Mouse (Mus musculus): ENCODE data around the gene Pdzd2. TPM values are rescaled to one million over a fixed set of nuclear protein-coding genes. Genes with fewer than 3 reads are reported as not detected.

The Pdzd2 gene
- polyA plus RNA-seq, 1 experiment = 1.3 TPM

DNA sequence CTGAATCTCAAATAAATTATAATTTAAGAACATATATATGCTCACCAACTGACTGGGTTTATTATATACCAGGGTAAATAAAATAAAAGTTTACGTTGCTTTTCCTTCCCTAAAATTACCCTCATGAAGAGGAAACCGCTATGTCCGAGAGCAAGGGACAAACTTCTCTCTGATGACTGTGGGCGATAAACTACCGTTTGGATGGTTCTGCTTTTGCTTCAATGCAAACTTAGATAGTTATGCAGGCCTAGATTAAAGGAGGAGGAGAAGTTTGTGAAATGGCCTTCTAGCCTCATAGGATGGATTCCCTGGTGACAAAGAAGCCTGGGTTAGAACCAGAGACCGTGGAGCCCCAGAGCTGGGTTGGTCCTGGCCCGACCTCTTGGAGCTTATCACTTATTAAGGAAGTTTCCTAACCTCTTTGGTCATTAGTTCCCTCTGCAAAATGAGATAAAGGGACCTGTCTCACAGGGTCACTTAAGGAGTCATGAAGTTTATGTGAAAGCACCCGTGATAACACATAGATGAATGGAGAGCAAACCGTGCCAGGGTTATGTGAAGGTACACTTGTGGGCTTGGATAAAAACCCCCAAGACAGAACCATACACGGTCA lies 230.9 kb downstream of the Pdzd2 start:
- no peak for DNase-seq (ENCODE audit: low read depth, low spot score)
- 61% methylated on average over 10 of the region's 10 CpGs for WGBS

GRCm38 (mm10) chr15:12507523-12507922 lies 232.2 kb downstream of the Pdzd2 start:
- DNase-seq (ENCODE audit: low read depth, low spot score) = no peak
- 72% methylated on average over 4 of the region's 4 CpGs for WGBS

GRCm38 (mm10) chr15:12506514-12506913 lies 233.2 kb downstream of the Pdzd2 start:
- 86% methylated on average over 10 of the region's 10 CpGs for WGBS
- DNase-seq (ENCODE audit: low read depth, low spot score) = no peak

- 84% methylated on average over 4 of the region's 4 CpGs for WGBS
Observed at GRCm38 (mm10) chr15:12506085-12506484, 233.6 kb downstream of the Pdzd2 start.

GRCm38 (mm10) chr15:12505556-12505955 lies 234.2 kb downstream of the Pdzd2 start:
- DNase-seq (ENCODE audit: low read depth, low spot score) = no peak
- 87% methylated on average over 11 of the region's 11 CpGs for WGBS

More at GRCm38 (mm10) chr15:12506085-12506484, 233.6 kb downstream of the Pdzd2 start:
- no peak for DNase-seq (ENCODE audit: low read depth, low spot score)

GRCm38 (mm10) chr15:12503907-12504306 lies 235.8 kb downstream of the Pdzd2 start:
- 66% methylated on average over 9 of the region's 9 CpGs for WGBS
- no peak for DNase-seq (ENCODE audit: low read depth, low spot score)

DNA sequence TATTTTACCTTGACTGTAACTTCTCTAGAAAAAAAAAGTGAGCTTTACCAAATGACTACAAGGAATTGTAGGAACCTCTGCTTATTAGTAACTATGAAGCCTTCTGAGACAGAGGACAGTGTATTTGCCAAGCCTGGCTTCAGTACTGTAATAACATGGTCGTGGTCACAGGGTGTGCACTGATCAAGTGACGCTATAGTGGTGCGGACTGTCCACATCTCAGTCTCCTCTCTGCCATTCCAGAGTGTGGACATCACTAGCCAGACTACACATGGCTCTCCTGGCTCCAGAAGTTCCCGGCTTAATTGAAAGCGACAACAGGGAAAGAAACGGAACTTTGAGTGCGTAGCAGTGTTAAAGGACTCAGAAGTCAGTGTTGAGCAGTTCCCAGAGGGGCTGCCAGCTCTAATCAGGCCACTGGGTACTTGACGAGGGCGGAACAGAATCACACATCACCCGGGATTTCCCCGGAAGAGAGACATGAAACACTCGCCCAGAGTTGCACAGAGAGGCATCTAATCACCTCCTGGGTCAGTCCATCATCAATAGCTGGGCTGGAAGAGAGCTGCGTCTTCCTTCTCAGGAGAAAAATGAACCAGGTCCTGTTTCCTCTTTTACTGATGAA lies 237.7 kb downstream of the Pdzd2 start:
- no peak for DNase-seq (ENCODE audit: low read depth, low spot score)
- WGBS = 66% methylated on average over 13 of the region's 13 CpGs

- DNase-seq (ENCODE audit: low read depth, low spot score) = no peak
- 71% methylated on average over 4 of the region's 4 CpGs for WGBS
Observed at GRCm38 (mm10) chr15:12500674-12501073, 239.1 kb downstream of the Pdzd2 start.

- DNase-seq (ENCODE audit: low read depth, low spot score) = no peak
Observed at GRCm38 (mm10) chr15:12494084-12494483, 245.6 kb downstream of the Pdzd2 start.

- WGBS = 27% methylated on average over 7 of the region's 7 CpGs
- no peak for DNase-seq (ENCODE audit: low read depth, low spot score)
Observed at GRCm38 (mm10) chr15:12493258-12493657, 246.5 kb downstream of the Pdzd2 start.

DNA sequence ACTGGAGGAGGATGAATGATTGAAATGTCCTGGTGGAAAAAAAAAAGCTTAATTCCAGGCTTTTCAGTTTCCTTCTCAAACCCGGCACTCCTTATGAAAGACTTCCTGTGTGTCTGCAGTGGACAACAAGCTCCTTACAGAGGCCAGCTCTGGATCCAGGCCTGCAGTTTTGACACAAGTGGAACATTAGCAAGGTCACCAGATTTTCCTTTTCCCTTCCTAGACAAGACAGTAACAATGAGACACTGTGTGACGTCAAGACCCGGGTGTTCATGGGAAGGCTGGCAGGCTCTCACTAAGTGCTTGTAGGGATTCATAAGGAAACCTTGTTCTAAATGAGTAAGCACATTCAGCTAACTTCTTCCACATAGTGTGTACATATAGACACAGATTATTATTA lies 248.8 kb downstream of the Pdzd2 start:
- no peak for DNase-seq (ENCODE audit: low read depth, low spot score)

DNA sequence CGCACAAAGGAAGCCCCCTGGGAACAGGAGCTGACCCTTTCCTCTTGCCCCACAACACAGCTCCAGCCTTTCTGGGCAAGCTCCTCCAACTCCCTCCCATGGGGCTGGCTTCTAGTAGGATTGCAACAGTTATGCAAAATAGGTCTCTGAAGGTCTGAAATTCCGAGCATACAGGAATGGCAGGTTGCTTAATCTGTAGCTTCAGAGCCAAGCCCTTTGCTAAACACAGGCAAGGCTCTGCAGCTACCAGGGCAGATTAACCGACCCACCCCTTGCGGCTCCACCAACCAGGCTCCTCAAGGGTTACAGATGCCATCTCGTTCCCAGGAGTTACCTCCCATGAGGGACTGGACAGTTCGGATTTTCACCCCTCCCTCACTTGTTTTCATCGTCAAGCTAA lies 249.2 kb downstream of the Pdzd2 start:
- 32% methylated on average over 7 of the region's 7 CpGs for WGBS
- no peak for DNase-seq (ENCODE audit: low read depth, low spot score)

More for the DNA sequence above, 248.8 kb downstream of the Pdzd2 start:
- 52% methylated on average over 3 of the region's 3 CpGs for WGBS

DNA sequence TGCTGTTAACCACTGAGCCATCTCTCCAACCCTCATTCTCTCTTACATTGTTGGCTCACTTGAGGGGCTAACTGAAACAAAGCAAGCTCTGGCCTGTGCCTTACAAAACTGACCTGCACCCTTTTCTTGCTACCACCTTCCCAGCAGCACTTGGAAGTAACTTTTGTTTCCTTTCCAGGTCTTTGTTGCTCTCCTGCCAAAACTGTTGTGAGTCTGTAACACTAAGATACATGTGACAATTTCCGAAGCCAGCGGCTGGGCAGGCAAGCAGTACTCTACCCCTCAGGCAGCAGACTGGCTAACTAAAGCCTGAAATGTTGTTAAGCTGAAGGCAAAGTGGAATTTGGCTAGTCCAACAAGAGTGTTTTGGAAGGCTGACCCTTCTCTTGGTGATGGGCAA lies 251.4 kb downstream of the Pdzd2 start:
- WGBS = 83% methylated on average over 2 of the region's 2 CpGs
- DNase-seq (ENCODE audit: low read depth, low spot score) = no peak

GRCm38 (mm10) chr15:12481261-12481660 lies 258.5 kb downstream of the Pdzd2 start:
- WGBS = 79% methylated on average over 5 of the region's 5 CpGs
- no peak for DNase-seq (ENCODE audit: low read depth, low spot score)

DNA sequence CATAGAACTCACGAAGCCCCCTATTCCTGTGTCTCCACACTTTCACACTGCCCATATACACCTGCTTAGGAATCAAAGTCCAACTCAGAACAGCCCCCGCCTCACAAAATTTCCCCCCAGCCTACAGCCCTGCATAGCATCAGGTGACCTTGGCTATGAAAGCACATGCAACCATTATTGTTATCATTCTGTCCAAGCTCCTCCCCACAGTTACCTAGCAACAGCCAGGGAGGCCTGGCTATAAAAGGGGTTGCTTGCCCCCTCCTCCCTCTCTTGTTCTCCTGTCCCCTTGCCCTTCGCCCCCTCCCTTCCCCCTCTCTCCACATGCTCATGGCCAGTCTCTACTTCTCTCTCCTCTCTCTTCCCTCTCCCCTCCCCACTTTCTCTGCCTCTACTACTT lies 259.4 kb downstream of the Pdzd2 start:
- WGBS = 82% methylated on average over 3 of the region's 3 CpGs

DNA sequence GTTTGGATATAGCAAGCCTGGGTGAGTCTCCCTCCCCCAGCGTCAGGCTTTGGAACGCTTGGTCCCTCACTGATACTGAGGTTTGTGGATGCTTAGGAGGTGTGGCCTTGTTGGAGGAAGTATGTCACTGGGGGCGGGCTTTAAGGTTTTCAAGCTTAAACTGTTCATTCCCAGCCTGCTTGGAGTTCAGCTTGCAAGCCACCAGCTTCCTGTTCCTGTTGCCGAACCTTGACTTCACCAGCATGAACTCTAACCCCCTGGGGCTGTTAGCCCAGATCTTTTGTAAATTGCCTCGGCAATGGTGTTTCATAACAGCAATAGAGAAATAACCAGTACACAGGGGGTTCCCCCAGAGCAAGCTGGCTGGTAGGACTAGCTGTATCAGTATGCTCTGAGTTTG lies 260.4 kb downstream of the Pdzd2 start:
- DNase-seq (ENCODE audit: low read depth, low spot score) = no peak
- 51% methylated on average over 5 of the region's 5 CpGs for WGBS

More for the DNA sequence above, 259.4 kb downstream of the Pdzd2 start:
- no peak for DNase-seq (ENCODE audit: low read depth, low spot score)

DNA sequence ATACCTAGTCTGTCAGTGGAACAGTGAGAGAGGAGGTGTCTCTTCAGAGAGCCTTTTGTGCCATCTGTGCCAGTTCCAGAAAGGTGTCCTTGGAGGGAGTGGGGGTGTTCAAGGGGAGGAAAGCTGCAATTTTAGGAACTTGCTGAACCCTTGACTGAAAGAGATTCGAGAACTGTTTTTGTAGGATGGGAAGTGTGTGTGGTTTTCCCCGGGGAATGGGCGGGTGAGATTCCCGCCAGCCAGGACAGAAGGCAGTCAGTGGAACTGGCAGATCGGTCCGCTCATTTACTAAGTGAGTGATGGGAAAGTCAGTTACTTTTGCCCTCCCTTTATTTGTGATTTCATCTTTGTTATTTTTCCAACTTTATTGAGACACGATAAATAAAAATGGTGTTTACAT lies 266.1 kb downstream of the Pdzd2 start:
- no peak for DNase-seq (ENCODE audit: low read depth, low spot score)
- WGBS = 76% methylated on average over 7 of the region's 7 CpGs

DNA sequence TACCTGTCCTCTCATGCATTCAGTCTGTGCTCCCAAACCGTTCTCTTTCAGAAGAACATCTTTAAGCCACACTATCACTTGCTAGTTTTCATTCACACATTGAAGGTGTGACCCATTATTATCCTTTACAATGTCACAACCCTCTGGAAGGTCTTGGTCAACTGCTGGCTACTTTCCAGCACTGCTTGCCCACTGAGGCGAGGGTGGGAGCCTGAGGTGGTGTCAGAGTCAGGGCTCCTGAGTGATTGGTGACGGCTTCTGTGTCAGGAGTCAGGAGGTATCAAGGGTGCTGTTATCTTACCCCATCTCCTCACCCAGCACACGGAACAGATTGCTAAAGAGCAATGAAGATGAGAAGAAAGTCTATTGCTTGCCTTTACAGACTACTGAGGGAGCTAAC lies 267.1 kb downstream of the Pdzd2 start:
- no peak for DNase-seq (ENCODE audit: low read depth, low spot score)
- 81% methylated on average over 4 of the region's 4 CpGs for WGBS

GRCm38 (mm10) chr15:12470900-12471838 lies 268.6 kb downstream of the Pdzd2 start:
- WGBS = 70% methylated on average over 15 of the region's 15 CpGs
- no peak for DNase-seq (ENCODE audit: low read depth, low spot score)

DNA sequence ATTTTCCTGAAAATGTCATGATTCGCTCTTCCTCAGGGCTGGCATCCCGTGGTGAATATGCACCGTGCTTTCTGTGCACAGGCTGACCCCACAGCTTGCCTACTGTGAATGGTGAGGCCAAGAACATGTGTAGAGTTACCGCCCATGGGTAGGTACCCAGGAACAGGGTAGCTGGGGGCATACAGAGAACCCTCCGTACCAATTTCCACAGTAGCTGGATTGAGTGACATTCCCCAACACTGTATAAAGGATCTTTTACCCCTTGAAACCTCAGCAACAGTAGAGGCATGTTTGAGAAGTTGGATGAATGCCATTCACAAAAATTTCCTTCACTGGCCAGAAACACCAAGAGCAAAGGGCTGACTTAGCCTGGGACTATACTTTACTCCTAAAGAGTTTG lies 271.1 kb downstream of the Pdzd2 start:
- no peak for DNase-seq (ENCODE audit: low read depth, low spot score)
- 85% methylated on average over 5 of the region's 5 CpGs for WGBS

DNA sequence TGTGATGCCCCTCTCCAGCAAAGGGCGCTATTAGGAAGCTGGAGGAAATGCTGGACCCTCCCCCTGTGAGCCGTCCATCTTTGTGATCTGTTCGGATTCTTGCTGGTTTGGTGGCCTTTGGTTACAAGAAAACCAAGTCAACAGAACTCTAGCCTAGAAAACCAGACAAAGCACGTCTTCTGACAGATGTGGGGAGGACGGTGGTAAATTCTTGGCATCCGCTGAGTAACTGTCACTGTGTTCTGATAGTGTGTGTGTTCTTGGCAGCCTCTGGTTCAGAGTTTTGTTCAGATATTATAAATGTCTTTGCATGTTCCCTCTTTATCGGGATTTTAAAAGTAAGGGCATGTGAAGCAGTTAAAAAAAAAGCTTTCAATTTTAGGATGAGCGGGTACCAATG lies 274.0 kb downstream of the Pdzd2 start:
- 82% methylated on average over 8 of the region's 8 CpGs for WGBS
- DNase-seq (ENCODE audit: low read depth, low spot score) = no peak
